Mouse (Mus musculus) brain, embryonic 14.5 days (tissue): ENCODE data around the gene Sec1. TPM values are rescaled to one million over a fixed set of nuclear protein-coding genes. Genes with fewer than 3 reads are reported as not detected.

Experiments used
- DNase-seq: peaks from one replicate; pipeline ENCODE4 v3.0.0-alpha.2; 2011; ENCODE audit warnings: low read depth
- CTCF ChIP-seq: fragments of 200-500 bp; IDR thresholded peaks from 2 replicates; pipeline ENCODE4 v1.5.1; 2012; ENCODE audit warnings: inconsistent platforms, mild to moderate bottlenecking, moderate library complexity, borderline replicate concordance; ENCODE audit not compliant: insufficient read depth, insufficient read length; ENCODE audit errors: extremely low read depth
- POLR2A ChIP-seq: fragments of 200-500 bp; IDR thresholded peaks from 2 replicates; pipeline ENCODE4 v1.6.1; 2012; ENCODE audit warnings: mild to moderate bottlenecking, inconsistent platforms, borderline replicate concordance; ENCODE audit not compliant: poor library complexity, insufficient read depth, insufficient read length, severe bottlenecking; ENCODE audit errors: extremely low read depth
- polyA plus RNA-seq: library from polyadenylated mRNA; depleted of rRNA; stranded (reverse); fragments of >200 nt; gene quantifications from 2 replicates; pipeline ENCODE4 v1.2.3, GENCODE M21; 2012; rRNA removed

The Sec1 gene
- 0.66 and 1.1 TPM in 2 replicates for polyA plus RNA-seq

DNA sequence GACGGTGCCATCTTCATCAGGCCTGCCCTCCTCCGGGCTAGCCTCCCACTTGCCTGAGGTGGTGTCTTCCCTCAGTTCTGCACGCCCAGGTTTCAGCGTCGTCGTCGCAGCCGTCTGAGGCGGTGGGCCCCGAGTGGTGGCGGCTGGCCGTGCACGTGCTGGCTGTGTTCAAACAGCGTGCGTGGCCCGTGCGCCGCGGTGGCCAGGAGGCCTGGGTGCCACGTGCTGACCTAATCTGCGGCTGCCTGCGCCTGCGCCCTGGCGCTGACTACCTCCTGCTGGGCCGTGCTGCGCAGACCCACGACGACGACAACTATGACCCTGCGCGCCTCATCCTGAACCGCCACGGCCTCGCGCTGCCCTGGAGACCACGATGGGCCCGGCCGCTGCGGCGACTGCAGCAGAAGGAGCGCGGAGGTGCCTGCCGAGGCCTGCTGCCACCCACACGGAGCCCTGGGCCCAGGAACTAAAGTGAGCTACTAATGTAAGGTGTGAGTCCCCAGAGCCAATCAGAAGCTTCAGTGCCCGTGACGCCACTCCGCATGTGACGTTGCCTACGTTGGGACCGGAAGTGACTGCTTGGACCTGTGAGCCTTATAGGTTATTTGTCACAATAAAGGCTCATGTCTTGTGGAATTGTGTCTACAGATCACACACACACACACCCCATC, at the start of gene Sec1:
Sec1 (minus strand) TSS at position 482 of the 671 bp plus-strand sequence.
- TF ChIP-seq POLR2A (no peak), CTCF (no peak)
- no peak for DNase-seq

DNA sequence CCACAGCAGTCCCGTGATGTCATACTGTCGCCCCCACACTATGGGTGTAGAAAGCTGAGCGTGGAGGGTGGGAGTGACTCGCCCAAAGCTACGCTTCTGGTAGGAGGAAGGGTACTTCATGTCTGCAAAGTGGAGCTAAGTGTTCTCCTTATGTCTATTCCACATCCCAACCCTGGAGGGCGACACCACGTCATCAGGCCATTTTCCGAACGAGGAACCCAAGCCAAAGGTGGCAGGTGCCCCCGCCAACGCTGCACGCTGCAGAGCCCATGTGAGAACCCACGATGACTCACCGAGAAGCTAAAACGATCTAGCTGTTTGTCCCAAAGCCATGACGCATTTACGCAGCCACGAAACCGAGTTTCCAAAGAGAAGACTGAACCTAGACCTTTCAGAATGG, 48.1 kb upstream of the Sec1 start:
- TF ChIP-seq POLR2A, result no peak
- no peak; the same call in 1 of the 2 replicates for TF ChIP-seq CTCF
- DNase-seq, result peak; percentile 14

DNA sequence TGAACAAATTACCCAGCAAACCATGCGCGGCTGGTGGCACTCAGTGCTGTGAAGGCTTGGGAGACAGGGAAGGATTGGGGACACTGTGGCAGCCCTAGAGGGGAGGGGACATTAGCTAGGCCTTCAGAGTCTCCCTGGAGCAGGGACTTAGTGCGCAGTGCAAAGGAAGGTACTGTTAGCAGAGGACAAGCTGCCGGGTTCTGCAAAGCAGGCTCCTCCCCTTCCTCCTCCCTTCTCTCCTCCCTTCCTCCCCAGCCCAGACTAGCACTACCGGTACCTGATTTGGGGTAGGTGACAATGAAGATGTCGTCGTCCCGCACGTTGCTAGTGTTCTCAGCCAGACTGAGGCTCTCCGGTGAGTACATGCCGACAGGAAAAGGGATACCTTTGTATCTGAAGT, 47.6 kb upstream of the Sec1 start:
- DNase-seq, result no peak
- no peak for TF ChIP-seq CTCF
- no peak for TF ChIP-seq POLR2A

DNA sequence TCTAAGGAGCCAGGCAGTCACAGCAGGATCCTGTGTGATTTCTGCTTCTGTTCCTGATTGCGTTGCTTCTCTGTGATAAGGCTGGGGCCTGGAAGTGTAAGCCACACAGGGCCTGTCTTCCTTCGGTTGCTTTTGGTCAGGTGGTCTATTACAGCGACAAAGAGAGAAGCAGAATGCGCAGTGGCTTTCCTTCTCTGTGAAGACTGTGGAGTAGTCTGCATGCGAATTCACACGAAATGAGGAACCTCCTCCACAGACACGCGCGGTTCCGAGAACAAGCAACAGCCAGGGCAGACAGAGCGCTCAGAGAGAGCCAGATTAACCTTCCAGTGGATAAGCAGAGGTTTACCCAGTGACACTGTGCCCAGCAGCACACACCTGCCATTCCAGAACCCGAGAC, 47.1 kb upstream of the Sec1 start:
- TF ChIP-seq CTCF, result no peak
- TF ChIP-seq POLR2A, result no peak
- DNase-seq, result no peak

DNA sequence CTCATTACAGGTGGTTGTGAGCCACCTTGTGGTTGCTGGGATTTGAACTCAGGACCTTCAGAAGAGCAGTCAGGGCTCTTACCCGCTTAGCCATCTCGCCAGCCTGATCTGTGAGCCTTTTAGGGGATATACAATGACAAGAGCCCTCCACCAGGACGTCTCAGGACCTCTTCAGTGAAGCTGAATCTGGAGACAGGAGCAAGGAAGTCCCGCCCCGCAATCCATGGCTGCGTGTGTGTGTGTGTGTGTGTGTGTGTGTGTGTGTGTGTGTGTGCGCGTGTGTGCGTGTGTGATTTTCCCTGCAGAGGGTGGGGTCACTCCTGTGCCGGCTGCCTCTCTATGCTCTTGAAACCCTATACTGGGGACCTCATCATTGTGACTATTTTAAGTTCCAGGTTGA, 45.6 kb upstream of the Sec1 start:
- DNase-seq, result no peak
- TF ChIP-seq CTCF (no peak), POLR2A (no peak)

DNA sequence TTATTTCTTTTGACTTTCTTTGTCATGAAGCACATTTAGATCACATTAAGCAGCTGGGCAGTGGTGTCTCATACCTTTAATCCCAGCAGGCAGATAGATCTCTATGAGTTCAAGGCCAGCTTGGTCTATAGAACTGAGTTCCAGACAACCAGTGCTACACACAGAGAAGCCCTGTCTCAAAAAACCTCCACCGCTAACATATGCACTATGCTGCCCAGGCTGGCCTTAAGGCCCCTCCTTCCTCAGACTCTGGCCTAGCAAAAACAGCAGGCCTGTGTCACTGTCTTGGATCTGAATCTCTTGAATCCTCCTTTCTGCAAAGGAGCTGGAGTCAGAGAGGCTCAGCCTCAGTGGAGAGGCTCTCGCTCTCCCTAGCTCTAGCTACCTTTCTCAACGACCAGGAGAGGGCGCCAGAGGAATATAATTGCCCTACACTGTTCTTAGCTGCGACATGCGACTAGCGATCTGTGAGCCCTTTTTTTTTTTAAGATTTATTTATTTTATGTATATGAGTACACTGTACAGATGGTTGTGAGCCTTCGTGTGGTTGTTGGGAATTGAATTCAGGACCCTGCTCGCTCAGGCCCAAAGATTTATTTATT, 45.1 kb upstream of the Sec1 start:
- TF ChIP-seq CTCF, result peak; percentile 84
- no peak for TF ChIP-seq POLR2A

DNA sequence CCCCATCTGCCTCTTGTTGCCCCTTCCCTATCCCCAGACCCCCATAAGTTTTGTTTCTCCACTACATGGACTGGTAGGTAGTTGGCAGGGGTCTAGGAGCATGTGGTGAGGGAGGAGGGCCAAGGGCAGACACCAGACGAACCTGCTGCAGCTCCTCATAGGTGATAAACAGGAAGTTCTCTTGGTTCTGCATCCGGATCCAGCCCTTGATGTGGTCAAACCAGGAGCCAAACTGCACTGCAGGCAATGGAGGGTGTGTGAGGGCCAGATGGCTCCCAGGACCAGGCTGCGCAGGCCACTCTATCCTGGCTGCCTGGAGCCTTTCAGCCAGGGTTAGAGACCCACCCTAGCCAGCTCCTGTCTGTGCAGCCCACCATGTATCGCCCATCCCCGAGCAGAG, 39.3 kb upstream of the Sec1 start:
- TF ChIP-seq CTCF (no peak), POLR2A (no peak)
- no peak for DNase-seq

More for the DNA sequence above, 45.1 kb upstream of the Sec1 start:
- DNase-seq, result peak; percentile 93

DNA sequence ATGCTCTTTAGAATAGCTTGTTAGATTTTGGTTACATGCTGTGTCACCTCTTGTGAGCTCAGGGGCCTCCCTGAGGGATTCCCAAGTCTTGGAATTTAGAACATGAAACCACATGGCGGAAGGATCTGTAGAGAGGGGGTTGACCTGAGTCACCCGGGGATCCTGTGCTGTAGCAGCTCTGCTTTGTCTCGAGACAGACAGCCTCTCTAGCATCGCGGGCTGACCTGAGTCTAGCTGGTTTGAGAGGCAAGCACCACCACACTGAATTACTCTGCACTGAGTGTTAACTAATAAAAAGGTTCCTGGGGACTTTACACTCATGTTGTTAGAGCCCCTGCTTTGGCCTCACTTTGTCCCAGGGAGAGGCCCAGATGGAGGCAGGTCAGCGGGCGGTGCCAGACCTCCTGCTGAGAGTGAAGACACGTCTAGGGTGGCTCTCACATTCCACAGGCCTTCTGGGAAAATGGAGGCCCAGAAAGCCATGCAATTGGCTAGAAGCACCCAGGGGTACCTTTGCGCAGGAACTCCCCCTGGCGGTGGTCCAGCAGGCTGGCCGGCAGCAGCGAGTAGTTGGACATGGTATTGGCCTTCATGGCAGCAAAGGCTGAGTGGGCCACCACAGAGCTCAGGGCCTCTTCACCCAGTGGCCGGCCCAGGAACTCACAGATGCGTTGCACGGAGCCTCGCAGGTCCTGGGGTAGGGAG, 36.7 kb upstream of the Sec1 start:
- TF ChIP-seq POLR2A, result no peak
- peak; percentile 70 for TF ChIP-seq CTCF
- DNase-seq, result no peak

DNA sequence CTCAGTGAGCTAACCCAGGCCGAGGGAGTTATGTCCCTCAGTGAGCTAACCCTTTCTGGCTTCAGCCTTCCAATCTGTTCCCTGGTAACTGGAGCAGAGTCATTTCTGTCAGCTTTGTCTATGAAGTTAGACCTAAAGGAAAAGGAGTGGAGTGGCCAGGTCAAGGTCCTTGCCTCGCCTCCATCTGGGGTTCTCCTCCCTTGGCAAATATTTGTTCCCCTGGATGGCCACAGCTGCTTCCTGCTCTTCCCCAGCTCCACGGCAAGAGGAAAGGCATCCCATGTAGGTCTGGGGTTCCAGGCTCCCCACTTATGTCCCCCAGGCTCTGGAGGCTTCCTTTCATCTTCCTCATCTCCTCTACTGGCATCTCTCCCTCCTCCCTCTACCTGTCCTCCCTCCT, 33.4 kb upstream of the Sec1 start:
- TF ChIP-seq POLR2A, result no peak
- no peak for TF ChIP-seq CTCF
- DNase-seq, result no peak

DNA sequence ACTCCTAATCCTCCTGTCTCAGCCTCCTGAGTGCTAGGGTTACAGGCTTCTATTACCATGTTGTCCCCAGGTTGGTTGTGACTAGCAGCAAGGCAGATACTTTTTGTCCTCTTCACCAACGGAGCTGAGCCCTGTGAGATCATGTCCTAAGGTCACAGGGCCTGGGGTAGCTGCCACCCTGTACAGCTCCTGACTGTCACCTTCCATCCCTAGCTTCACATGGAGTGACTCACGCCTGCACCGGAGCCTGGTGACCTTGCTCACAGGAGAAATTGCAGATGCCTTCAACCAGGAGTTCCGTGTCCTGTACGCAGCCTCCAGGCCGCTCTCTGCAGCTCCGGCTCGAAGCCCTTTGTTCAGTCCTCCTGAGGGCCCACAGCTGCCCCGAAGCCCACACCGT, 32.2 kb upstream of the Sec1 start:
- no peak for DNase-seq
- TF ChIP-seq CTCF (no peak), POLR2A (no peak)

DNA sequence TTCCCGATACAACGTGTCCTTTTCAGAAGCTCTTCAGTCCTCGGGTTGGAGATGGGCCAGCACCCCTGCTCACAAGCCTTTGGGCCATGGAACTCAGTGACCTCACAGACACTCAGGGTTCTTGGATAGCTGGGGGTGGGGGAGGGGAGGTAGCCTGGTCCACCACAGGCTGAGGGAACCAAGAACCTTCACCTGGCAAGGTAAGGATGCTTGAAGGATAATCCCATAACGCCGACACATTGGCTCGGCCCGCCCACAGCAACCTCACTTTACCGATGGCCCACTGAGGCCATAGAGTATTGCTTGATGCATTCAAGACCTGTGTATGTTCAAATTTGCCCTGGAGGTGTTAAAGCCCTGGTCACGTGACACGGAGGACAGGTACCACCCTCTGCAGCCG, 31.5 kb upstream of the Sec1 start, which contains the start of gene Spaca4:
Spaca4 (minus strand) TSS at position 101 of the 400 bp plus-strand sequence.
- no peak for TF ChIP-seq POLR2A
- no peak for TF ChIP-seq CTCF
- no peak for DNase-seq
